Mouse (Mus musculus) liver (tissue): ENCODE data around the gene Chchd3.

Source experiments
- DNase-seq: peaks from one replicate; pipeline ENCODE4 v3.0.0-alpha.2; 2020; ENCODE audit warnings: mixed read lengths

Gene Chchd3

GRCm38 (mm10) chr6:33059735-33060576, at the start of gene Chchd3:
Gene Chchd3 (minus strand): TSS chr6:33060260.
- DNase-seq = peak; percentile 95

GRCm38 (mm10) chr6:33104661-33105060, 44.6 kb upstream of the Chchd3 start:
- no peak for DNase-seq

GRCm38 (mm10) chr6:33098903-33099302, 38.8 kb upstream of the Chchd3 start:
- DNase-seq = no peak

- DNase-seq = no peak
Measured at GRCm38 (mm10) chr6:33094671-33095233, 34.7 kb upstream of the Chchd3 start.

- DNase-seq = no peak
Measured at GRCm38 (mm10) chr6:33080186-33080585, 20.1 kb upstream of the Chchd3 start.

DNA sequence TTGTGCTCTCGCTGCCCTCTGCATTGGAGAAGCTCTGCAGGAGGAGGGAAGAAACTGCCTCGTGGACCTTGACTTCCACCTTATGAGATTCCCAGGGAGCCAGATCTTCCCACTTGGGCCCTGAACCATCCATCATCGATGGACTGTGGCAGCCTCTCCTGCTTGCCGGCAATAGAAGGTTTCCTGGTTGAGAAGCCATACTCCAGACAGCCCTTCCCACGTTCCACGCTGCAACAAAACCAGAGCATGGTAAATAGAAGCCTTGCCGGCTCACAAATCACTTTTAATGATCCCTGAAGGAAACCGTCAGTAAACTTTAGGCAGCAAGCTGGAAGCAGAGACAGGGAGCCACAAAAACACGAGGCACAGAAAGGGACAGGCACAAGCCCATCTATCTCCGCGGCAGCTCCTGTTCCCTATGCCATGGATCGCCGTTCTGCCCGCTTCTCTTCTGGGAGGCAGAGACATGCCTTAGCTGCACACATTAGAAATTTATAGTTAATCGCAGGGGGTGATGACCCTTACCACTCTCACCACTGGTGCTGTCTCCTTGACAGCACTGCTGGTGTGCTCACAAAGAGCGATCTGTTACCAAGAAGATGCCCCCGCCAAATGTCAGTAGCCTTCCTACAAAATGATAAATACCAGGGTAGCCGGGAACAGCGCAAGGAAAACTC, 18.3 kb upstream of the Chchd3 start:
- no peak for DNase-seq

GRCm38 (mm10) chr6:33066462-33066861, 6.4 kb upstream of the Chchd3 start:
- DNase-seq = no peak

GRCm38 (mm10) chr6:33059276-33059675, 784 bp downstream of the Chchd3 start:
- peak; percentile 28 for DNase-seq

DNA sequence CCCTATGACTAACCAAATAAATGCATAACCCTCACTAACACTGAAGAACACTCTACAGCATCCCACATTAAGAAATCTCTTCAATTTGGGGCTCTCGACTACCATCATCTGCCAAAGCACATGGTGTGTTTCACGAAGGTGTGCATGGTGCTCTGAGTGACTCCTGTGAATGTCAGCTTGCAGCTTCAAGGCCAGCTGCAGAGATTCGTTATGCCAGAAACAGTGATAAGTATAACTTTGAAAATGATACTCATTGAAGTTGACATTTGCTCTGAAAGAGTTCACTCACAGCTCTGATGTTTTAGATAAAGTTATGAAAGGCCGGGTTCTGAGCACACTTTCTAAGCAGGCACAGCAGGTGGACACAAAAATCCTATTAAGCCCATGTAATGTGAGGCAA, 3.7 kb downstream of the Chchd3 start:
- no peak for DNase-seq

GRCm38 (mm10) chr6:33055663-33056062, 4.4 kb downstream of the Chchd3 start:
- peak; percentile 27 for DNase-seq

- DNase-seq = no peak
Measured at GRCm38 (mm10) chr6:33054946-33055345, 5.1 kb downstream of the Chchd3 start.

DNA sequence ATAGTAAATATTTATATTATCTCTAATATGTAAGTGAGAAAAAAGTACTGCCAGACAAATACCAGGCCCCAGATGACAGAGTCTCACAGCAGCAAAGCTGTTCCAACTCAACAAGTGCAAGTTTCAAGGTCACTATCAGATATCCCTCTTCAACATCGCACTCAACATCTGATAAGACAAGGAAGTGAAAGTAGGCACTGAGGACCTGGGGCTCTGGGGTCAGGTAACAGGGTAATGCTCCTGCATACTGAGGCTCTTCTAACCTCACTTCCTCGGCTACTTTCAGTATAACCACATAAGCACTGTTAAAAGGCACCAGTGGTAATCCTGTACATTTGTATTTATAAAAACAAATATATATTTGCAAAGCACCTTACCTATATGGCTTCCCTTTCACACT, 8.4 kb downstream of the Chchd3 start:
- DNase-seq = no peak

DNA sequence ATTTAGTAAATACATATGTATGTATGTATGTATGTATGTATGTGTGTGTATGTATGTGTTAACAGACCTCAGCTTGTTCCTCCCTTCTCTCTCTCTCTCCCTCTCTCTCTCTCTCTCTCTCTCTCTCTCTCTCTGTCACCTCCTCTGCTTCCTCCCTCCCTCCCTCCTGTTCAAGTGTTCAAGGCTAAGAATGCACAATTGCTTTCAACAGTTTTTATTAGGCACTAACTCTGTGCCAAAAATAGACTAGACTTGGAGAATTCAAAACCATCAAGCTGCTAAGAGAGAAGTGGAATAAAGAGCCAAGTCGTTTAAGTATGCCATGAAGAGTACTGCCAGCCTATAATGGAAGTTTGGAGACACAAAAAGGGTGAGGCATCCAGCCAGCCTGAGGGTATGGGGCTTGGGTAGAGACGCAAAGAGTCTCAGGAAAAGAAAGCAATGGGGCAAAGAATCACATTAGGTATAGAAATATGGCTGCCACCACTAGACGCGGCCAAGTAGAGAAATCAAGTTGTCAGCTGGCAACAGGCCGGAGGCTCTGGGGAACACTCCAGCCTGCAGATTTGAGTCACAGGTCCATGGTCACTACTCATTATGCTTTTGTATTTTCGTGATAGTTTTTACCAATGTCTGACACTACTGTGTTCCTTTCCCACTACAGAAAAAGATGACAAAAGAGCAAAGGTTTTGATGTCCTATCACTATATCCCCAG, 10.2 kb downstream of the Chchd3 start:
- no peak for DNase-seq

DNA sequence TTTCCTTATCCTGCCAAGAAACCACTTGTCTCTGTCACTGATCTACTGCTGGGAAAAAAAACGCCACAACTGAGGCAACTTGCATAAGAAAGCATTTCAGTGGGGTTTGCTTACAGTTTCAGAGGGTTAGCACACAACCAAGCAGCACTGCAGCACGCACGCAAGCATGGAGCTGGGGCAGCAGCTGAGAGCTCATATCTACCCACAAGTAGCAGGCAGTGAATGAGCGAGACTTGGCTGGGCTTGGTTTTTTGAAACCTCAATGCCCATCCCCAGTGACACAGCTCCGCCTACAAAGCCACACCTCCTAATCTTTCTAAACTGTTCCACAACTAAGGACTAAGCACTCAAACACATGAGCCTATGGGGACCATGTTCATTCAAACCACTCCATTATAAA, 16.6 kb downstream of the Chchd3 start:
- DNase-seq = no peak

- DNase-seq = no peak
Measured at GRCm38 (mm10) chr6:33042880-33043279, 17.2 kb downstream of the Chchd3 start.

- no peak for DNase-seq
Measured at GRCm38 (mm10) chr6:33041978-33042377, 18.1 kb downstream of the Chchd3 start.

DNA sequence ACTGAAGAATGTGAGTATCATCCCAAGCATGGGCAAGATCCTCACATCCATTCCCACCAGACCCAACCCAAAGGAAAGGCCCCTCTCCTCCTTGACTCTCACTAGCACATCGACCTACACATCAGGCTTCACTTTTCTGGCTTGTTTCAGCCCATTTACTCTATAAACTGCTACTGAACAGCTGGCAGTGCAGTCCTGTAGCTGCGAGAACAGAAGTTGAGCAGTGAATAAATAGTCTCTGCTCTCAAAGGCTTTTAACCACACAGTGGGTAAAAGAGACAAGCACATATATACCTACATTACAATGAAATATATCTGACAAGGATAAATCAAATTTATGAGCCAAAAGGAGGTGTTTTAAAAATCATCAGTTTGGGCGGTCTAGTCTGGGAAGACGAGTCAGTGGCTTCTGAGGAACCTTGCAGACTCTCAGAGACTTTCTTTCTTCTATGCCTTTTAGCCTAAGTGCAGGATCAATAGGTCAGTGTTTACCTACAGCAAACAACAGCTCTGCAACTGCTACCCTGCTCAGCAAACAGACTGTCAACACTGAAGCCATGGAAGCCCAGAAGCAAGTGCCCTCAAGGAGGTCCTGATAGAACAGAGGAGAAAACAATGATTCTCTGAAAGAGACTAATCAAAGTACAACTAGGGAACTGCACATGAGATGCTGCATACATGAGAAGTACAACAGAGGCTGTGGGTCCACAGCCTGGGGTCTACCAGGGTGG, 19.5 kb downstream of the Chchd3 start:
- no peak for DNase-seq

DNA sequence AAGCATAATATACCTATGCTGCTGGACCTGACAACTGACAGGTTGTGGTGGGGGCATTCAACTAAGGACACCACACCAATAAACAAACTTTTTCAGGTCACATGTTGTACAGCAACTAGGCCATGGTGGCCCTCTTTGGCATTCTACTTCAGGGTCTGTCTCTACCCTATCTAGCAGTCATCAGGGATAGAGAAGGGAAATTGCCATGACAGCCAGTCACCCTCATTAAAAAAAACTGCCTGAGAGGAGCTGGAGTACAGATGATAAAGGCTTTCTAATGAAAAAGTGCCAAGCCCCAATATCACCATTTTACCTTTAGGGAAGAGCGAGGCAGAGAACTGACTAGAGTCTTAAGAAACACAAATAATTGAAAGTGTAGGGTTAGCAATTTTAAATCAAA, 27.5 kb downstream of the Chchd3 start:
- DNase-seq = no peak

DNA sequence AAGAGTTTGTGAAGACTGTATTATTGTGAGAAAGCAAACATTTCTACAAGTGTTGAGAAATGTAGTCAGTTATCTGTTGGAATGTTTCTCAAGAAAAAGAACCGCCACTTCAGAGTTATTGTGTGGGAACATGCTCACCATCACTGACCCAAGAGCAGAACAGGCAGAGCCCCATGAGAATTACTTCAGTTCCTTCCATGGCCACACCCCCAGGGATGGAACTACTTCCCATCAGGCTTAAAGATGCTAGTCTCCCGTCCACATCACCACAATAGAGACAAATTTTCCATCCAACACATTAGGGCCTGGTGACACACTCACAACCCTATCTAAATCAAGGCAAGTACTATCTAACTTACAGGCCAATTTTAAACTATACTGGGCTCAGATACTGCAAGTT, 28.4 kb downstream of the Chchd3 start:
- no peak for DNase-seq

GRCm38 (mm10) chr6:33028296-33028695, 31.8 kb downstream of the Chchd3 start:
- no peak for DNase-seq

DNA sequence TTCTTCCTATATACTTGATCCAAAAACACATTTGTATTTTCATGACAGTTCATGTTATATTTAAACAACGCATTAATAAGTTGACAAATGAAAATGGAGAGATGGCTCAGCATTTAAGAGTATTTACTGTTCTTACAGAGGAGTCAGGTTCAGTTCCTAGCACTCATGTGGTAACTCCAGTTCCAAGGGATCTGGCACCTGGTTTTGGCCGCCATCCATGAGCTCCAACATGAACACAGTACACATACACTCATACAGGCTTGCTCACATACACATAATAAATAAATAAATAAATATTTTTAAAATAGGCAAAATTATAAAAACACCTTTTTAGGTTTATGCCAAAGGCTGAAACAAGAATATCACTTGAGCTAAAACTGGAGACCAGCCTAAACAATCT, 35.0 kb downstream of the Chchd3 start:
- DNase-seq = no peak

DNA sequence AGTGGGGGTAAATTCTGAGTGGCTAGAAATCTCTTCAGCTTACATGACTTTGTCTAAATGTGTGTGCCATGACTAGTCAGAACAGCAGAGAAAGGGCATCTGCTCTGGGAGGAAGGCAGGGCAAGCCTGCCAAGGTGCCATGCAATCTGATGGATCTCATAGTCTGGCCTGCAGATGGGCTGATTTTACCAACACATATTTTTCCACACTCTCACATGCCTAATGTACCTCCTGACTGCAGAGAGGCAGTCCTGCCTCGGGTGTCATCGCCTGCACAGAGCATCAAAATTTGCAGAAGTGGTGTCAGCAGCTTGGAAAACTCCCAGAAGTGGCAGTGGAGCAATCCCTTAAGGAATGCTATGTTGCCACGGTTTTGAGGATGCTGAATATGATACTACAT, 55.5 kb downstream of the Chchd3 start:
- DNase-seq = no peak

DNA sequence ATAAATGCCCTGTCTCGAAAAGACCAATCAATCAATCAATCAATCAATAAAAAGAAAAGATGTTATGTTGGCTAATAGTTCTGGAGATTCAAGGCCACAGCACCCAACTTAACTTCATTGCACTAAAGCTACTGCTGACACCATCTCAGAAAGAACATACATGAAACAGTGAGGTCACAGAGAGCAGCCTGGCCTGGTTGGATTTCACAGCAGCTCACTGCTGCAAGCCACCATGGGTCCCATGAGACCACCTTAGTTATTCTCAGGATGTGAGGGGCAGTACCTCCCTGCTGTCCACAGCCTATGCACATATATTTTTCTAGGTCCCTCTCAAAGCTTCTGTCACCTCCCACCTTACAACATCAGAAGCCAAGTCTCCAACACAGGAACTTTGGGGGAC, 57.1 kb downstream of the Chchd3 start:
- DNase-seq = no peak
